Mouse (Mus musculus) left cerebral cortex, postnatal 10 days (tissue): Measurements from ENCODE around the gene Ptms. TPM values are rescaled to one million over a fixed set of nuclear protein-coding genes. Genes with fewer than 3 reads are reported as not detected.
"Not testable (repeated sequence)": the region's sequence is repeated elsewhere in the genome, so short reads cannot be mapped to it uniquely, and the experiment has no call there.

Experiments used
- DNase-seq, 2 experiments: peaks; one replicate each; pipeline ENCODE4 v3.0.0; 2021 to 2022; ENCODE audit warnings: low spot score in 2 of 2, mixed read lengths in 1 of 2; ENCODE audit errors: extremely low spot score in 1 of 2
- intact Hi-C: fragments of 180-260 bp; cut with DNase I; formaldehyde crosslinking; loops from one replicate; pipeline ENCODE4 v1.15.1; 2025
- total RNA-seq, 2 experiments: library from RNA; stranded (reverse); gene quantifications; 2 replicates each; pipeline ENCODE4 v1.2.3; 2021

Ptms gene
- total RNA-seq, 2 experiments from 2014 or later: 1,368 to 1,394 TPM

DNA sequence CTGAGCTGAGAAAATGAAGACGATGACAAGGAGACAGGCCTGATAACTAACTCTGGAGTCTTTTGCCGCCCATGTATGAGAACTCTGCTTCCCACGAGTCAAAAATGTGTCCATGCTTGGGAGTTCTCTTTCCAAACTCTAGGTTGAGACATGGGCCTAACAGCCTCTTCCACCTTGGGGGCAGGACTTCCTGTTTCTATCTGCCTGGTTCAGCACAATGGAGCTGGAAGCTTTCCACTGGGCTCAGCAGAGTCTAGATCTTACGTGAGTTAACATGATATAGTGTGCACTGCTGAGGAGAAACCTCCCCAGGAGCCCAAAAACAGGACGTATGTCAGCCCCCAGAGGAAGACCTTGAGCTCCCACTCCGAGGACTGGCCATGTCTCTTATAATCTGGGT, 6.7 kb downstream of the Ptms start:
- DNase-seq: no peak
- intact Hi-C loops: no loop called here

DNA sequence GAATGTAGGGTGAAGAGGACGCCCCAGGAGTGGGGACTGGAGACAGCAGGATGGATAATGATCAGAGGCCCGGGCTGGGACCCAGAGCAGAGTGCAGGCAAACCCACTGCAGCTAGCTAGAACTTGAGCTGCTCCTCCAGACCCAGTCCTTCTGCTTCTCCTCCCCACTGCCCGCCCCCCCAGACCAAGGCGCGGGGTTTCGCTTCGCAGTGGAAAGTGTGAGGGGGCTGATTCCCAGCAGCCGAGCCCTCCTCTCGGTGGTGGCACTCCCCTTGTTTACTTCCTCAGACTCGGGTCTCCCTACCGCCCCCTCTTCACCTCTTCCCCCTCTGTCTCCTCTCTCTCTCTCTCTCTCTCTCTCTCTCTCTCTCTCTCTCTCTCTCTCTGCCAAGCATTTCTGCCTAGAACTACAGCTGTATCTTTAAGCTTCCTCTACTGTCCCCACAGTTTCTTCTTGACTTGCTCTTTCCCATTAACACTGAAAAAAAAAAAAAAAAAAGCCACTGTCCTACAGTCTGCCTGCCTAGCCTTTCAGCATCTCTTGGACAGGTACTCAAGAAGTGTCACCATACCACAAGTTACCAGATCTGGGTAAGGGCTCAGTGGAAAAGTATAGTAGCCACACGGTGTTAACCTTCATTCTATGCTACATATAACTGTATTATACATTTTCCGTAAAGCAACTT, 8.2 kb downstream of the Ptms start, which contains the start of gene Lag3:
TSS of gene Lag3 (minus strand) at position 173 of the 686 bp plus-strand sequence.
- intact Hi-C loops: no loop called here
- peak in 1 of 2 experiments; percentile 40 for DNase-seq

DNA sequence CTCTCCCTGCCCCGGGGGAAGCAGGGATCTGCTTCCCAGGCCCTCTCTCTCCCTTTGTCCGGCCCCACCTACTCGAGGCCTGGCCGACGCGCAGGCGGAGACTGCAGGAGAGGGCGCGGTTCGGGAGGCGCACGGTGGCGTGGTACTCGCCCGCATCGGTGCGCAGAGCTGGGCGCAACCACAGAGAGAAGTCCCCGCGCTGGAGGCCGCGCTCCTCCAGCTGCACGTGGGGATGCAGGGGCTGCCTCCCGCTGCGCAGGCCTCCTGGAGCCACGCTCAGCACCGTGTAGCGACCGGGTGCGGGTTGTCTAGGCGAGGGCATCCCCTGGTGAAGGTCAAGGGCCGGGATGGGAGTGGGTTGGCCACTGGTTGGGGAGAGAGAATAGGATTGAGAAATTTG, 9.9 kb downstream of the Ptms start:
- intact Hi-C loops: no loop called here
- peak in 1 of 2 experiments; percentile 51 for DNase-seq

DNA sequence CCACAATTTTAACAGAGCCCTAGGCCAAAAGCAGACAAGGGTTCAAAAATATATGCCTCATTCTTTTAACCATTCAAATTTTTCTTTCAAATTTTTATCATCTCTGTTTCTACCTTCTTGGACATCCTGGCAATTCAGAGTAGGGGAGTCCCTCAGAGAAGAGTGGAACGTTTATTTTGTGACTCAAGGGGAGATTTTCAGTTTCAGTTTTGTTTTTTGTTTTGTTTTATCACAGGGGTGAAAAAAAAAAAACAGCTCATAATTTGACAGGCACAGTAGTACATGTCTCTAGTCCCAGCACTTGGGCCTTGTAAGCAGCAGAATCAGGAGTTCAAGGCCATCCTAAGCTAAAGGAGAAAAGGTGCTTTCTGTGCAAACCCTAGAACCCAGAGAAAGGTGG, 12.1 kb downstream of the Ptms start:
- DNase-seq: no peak
- intact Hi-C loops: no loop called here

- DNase-seq: no peak
- intact Hi-C loops: loop anchor here (2.0 kb wide), 1 partner anchor 42 kb away; the partner anchor contains the start of gene Gpr162
These were observed 14.7 kb downstream of the Ptms start for GRCm38 (mm10) chr6:124904991-124905860.

DNA sequence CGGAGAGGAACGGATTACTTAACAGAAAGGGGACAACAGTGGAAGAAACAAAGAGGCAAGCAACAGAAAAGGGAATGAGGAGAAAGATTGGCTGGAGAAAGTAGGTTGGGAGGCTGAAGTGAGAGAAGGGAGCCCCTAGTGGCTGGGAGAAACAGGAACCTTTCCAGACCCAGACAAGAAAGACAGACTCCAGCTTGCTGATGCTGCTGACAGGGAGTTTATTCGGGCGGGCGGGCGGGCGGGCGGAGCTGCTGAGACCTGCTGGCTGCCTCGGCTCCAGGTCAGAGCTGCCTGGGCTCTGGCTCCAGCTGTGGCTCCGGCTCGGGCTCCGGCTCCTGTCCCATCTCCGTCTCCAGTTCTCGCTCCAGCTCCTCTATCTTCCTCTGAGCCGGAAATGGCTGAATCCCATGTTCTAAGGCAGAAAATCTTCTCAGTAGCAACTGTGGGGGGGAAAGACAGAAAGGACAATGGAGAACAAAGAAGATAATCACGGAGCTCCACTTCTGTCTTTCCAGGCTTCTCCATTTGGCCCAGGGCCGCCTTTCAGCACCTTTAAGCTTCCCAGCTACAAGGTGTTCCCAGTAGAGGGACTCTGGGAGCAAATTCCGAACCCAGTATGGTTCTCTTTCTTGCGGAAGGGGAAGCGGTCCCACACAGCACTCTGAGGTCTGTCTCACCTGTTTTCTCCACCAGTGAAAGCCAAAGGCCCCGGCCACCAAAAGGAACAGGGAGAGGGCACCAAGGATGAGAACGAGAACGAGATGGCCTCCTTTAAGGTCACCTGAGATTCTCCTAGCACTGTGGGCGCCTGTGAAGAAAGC, 15.5 kb downstream of the Ptms start:
- intact Hi-C loops: loop anchor here (2.0 kb wide), 1 partner anchor 42 kb away; the partner anchor contains the start of gene Gpr162
- peak; percentile 78 to 86 for DNase-seq

- DNase-seq: peak; percentile 84 to 94
- intact Hi-C loops: loop anchor here (2.0 kb wide), 1 partner anchor 41 kb away; the partner anchor contains the start of gene Gpr162
These were observed 16.2 kb downstream of the Ptms start for GRCm38 (mm10) chr6:124903580-124904151.

DNA sequence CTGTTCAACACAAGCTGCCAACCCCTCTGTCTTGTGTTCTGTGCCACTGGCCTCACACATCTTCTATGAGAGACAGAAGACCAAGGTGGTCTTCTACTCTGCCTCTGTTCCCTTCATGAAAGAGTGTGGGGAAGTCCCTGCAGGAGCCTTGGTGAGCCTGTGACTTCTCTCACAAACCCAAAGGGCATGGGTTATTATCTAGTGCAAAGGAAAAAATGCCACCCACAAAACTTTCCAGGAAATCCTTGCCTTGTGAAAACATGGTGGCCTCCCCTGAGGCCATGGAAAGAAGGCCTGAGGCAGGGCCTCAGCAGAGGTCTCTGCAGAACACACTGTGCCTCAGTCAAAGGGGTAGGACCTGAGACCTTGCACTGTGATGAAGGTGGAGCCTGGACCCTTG, 18.1 kb downstream of the Ptms start:
- intact Hi-C loops: no loop called here
- DNase-seq: no peak

DNA sequence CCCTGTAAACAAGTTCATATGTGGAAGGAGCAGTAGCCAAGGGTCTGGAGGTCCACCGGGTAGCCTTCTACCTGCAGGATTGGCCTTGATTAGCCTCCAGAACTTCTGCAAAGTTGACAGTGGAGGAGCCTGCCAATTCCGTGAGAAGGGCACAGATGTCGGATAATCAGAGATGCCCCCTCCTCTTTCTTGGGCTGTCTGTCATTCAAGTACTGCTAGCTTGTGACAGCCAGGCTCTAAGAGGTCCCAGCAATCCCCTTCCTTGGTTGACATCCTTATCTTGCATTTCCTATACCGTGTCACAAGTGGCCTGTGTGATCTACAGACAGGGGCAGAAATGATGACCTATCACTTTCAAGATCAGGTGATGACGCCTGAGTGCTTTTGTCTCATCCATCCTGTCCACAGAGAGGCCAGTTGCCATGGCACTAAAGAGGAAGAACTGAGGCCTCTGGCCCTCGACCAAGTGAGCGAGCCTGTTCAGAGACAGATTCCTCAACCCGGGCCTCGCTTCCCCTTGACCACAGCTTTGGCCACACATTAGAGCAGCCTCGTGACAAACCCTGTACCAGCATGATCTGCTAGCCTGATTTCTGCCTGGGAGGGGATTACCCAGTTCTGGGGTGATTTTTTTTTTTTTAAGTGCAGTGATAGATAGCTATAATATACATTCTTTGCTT, 19.0 kb downstream of the Ptms start:
- DNase-seq: peak in 1 of 2 experiments; percentile 74
- intact Hi-C loops: no loop called here

DNA sequence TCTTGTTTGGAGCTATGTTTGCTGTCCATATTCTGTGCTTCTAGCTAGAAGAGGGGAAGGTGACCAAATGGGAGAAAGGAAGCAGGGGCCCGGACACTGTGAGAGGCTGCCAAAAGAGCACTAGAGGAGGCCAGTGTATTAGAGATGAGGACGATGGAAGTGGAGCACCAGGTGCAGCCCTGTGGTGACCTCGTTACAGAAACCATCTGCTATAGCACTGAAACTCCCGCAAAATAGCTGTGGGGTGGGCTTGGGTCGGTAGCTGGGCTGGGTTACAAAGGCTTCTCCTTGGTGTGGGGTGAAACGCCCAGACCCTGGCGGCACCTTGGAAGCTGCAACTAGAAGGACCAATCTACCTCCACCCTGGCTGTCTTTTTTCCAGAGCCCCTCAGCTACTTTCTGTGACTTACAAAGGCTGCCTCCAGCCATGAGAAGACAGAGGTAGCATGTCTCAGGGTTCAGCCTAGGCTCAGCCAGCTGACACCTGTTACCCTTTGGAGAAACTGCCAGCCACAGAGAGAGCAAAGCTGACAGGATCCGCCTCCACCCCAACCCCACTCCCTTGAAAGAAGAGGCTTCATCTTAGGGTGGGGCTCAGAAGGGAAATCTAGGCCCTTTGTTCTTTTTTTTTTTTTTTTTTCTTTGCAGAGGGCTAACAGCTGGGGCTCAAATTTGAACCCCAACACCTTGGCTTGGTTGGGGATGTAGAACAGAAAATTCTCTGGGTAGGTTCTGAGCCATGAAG, 19.7 kb downstream of the Ptms start:
- no peak for DNase-seq
- intact Hi-C loops: no loop called here

DNA sequence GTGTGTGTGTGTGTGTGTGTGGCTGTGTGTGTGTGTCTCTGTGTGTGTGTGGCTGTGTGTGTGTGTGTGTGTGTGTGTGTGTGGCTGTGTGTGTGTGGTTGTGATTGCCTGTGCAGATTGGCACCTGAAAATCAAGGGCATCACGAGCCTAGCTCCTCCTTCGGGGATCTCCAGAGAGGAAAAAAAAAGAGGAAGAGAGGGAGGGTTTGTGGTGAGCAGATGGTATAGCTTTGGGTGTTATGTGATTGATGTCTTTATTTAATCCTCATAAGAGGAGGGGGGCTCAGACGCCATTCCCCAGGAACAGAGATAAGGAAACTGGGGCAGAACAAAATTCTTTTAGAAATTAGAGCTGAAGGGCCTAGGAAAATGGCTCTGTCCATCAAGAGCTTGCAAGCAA, 21.5 kb downstream of the Ptms start:
- DNase-seq: no peak
- intact Hi-C loops: no loop called here

DNA sequence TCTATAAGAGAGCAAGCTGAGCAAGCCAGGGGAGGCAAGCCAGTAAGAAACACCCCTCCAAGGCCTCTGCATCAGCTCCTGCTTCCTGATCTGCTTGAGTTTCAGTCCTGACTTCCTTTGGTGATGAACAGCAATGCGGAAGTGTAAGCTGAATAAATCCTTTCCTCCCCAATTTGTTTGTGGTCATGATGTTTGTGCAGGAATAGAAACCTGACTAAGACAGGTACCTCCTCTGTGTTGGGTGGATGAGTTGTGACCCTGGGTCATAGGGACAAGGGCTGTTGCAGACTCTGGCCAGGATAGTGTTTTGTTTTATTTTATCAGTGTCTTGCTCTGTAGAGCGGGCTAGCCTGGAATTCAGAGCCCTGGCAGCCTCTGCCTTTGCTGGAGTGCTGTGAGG, 25.8 kb downstream of the Ptms start:
- intact Hi-C loops, DNase-seq: not testable (repeated sequence)

DNA sequence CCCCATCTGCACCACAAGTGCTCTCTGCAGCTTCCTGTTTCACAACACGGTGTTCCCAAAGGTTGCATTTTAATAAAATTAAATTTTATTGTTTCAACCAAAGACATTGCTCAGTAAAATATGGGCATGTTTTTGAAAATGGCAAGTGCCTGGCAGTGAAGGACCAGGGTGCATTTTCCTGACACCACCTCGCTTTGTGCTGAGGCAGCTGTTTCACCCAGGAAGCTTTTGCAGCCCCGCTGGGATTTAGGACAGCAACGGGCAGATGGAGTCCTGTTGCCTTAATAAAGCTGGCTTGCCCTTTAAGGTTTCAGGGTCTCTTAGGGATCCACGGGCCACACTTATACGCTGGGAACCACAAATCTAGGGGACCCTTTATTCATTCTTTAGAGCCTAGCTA, 28.9 kb downstream of the Ptms start:
- intact Hi-C loops: no loop called here
- DNase-seq: no peak

- DNase-seq: no peak
- intact Hi-C loops: no loop called here
These were observed 31.3 kb downstream of the Ptms start for GRCm38 (mm10) chr6:124888555-124889125.

GRCm38 (mm10) chr6:124887986-124888385, 31.9 kb downstream of the Ptms start, which contains the start of gene Cd4:
Gene Cd4, minus strand, starts transcription at chr6:124888221.
- intact Hi-C loops: no loop called here
- DNase-seq: no peak

DNA sequence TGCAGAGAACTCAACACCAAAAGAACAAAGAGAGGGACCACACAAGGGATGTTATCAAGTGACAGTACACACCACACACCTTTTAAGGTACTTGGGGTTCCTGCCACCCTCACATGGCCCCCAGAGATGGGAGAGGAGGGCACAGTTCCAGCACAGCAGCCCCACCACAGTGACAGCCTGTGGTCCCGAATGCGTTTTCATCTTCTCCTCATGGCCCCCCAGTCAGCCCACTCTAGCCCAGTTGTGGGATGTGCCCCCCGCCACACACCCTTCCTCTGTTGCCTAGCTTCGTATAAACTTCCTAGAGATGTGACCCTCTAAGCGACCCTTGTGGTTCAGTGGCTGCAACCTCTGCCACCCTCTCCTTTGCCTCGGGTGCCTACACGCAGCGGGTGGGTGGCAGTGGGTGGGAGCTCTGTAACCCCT, 33.9 kb downstream of the Ptms start:
- intact Hi-C loops: no loop called here
- no peak for DNase-seq
